Mouse (Mus musculus) heart, adult 11 months (tissue): ENCODE measurements around the gene Igsf3.

ENCODE experiments used
- DNase-seq: peaks from one replicate; pipeline ENCODE4 v3.0.0; 2022

Gene Igsf3

DNA sequence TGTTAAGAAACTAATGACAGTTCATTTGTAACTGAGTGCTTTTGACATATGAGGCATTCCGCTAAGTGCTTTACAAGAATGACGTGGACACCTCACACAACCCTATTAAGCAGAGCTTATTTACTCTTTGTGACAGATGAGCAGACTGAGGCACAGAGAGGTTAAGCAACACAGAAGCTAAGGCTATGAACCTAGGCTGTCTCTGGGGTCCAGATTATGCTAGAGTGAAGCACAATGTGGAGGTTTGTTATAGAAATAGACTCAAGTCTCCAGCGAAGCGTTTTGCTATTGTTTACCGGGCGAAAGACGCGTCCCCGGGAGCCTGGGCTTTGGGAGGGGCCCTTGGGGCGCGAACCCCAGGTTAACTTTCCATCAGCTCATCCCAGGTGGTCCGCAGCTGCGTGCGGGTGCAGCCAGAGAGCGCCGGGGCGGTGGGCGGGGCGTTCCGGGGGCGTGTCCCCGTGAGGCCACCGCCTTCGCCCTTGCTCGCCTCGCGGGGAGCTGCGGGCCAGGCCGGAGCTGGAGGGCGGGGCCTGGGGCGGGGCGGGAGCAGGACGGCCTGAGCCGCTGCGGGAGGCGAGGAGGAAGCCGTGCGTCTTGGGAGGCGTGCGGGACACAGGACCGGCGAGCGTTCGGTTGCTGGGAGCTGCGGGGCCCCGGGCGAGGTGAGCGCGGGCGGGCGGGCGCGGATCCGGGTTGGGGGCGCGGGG lies at the start of gene Igsf3:
Gene Igsf3 (plus strand): TSS at position 546 of the 710 bp plus-strand sequence.
- DNase-seq = peak; percentile 98

DNA sequence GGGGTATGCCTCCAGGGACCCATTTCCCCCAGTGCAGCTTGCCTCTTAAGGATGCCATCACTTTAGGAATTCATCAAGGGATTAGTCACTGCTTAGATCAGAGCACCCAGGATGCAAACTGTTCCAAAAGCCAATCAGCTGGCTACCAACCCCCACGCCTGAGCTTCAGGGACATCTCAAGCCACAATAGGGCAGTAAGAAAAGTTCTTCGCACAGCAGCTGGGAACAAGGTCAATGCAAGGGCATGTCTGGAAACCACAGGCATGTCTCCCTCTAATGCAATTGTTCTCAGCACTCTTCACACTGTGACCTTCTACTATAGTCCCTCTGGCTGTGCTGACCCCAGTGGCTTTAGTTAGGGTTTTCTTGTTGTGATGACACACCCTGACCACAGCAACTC lies 49.6 kb upstream of the Igsf3 start:
- DNase-seq = no peak

DNA sequence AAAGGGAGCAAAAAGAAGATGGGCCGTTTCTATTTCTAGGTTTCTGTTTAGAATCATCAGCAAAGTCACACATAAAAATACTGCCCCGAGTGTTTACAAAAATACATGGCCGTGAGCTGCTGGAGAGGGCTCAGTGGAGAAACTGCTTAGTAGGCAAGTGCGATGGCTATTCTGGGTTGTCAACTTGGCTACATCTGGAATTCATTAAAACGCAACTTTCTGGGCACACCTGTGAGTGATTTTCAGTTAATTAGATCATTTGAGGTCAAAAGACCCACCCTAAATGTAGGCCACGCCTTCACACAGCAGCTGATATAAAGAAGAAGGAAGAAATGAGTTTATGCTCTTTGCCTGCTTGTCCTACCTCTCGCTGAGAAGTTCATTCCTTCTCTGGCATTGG lies 48.3 kb upstream of the Igsf3 start:
- no peak for DNase-seq

DNA sequence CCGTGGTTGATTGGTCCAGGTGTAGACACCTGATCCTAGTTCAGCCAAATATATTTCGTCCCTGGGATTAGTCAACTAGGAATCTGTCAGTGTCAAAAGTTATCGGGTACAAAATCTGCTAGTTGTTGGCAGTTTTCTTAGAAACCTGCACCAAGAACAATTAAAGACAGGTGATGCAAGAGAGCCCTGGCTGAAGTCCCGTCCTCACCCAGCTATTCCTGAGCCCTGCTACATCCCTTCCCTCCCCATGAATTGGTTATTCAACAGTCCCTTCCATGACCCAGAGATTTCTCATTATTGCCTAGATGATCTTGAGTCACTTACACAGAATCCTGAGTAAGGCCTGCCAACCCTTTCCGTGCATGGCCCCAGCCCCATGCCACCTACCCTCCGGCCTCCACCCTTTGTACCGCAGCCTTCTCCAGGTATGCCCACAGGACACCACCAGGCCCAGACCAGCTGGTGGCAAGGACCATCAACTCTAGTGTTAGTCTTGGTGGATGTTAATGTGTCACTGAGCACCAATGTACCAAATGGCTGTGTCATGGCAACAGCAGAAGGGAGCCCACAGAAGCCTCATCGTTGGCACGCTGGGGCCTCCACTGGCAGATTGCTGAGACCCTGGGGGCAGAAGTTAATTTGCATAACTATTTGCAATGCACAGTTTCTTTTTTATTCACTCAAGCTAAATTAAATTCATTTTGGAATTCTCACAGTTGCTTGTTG lies 33.5 kb upstream of the Igsf3 start:
- DNase-seq = no peak

DNA sequence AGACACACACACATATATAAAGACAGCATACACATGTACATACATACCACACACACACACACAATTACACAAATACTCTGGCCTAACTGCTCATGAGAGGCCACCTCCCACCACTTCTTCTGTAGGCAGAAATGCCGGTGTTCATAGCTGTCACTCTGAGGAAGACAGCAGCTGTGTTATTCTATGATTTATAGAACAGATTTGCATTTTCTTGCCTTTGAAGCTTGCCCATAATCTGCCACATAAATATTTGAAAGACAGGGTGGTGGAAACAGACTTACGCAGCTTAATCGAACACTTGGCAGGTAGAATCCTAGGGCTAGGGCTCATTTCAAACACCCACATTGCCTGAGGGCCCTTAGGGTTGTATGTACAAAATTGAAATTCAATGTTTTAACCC lies 32.6 kb upstream of the Igsf3 start:
- DNase-seq = no peak

DNA sequence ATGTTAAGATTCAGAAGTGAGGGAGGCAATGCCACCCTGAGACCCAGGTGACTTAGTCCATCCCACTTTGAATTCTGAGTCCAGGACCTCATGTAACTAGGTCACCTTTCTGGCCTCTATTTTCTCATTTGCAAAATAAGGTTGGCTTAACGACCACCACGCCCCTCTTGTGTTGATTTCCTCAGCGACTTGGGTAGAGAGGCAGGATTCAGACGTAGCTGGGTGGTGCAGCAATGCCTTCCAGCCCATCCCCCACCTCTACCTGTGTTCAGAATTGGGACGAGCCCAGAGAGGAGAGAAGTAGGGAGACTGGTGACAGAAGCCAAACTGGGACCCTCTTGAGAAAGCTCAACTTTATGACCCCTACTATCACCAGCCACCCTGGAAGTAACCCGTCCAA lies 31.6 kb upstream of the Igsf3 start:
- DNase-seq = no peak

DNA sequence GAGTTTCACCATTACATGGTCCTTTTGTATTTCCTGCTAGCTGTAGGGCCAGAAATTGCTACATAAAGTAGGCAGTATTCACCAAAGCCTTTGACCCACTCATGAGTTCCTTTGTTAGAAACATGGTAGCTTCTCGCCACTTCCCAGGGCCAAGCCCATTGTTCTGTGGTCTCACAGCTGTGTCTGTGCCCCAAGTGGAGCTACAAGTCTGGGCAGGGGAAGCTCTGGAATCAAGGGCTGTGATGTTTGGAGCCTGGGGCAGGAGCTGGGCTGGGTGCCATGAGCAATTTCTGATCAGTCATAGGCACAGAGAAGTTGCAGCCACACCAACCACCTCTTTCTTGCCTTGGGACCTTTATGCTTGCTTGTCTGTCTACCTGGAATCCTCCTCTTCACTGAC lies 30.1 kb upstream of the Igsf3 start:
- DNase-seq = no peak

DNA sequence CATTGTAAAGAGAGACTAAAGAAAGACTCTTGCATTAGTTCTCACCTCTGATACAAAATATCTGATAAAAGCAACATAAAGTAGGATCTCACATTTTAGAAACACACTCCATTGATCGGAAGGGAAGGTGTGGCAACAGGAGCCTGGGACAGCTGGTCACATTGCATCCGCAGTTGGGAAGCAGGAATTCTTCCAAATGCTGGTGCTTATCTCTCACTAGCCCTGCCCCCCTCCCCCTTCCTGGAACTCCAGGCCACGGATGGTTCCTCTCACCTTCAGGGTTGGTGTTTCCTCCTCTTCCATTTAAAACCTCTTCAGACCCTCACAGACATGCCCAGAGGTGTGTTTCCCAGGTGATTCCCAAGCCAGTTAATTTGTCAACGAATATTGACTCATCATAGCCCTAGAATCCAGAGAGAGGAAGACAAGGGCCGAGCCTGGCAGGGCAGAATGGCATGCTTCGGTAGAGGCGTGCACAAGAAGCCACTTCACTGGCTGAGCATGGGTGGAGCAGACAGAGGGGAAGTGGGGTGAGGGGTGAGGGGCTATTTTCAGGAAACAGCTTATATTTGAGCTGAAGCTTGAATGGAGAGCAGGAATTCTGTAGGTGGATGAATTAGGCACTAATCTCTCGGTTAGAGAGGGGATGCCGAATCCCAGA lies 28.3 kb upstream of the Igsf3 start:
- DNase-seq = no peak

DNA sequence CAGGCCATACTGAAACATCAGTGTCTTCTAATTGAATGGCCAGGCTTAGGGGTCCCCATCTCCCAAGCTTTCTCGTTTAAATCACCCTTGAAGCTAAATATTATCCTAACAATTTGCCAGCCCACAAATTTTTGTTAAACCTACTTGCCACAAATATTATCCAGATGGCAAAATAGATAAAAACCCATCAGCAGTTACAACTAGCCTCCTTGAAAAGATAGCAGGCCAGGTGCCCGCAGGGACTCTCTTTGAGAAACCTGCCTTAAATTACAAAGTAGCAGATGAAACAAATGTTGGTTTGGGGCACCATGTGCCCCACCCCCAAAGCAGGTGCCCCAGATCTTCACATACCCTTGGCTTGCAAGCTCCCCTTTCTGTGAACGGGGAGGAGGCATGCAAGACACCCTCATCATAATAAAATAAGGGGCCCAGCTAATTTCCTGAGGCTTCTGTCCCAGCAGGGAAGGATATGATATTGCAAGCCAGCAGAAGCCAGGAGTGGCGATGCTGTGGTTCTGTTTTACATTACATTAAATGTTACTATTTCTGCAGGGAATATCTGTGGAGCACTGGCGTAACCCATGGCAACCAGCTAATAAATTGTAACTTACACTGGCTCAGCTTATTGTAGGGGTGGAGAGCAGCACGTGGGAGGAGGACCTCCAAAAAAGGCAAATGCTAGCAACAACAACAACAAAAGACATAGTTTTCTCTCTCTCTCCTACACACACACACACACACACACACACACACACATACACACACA lies 27.2 kb upstream of the Igsf3 start:
- no peak for DNase-seq

DNA sequence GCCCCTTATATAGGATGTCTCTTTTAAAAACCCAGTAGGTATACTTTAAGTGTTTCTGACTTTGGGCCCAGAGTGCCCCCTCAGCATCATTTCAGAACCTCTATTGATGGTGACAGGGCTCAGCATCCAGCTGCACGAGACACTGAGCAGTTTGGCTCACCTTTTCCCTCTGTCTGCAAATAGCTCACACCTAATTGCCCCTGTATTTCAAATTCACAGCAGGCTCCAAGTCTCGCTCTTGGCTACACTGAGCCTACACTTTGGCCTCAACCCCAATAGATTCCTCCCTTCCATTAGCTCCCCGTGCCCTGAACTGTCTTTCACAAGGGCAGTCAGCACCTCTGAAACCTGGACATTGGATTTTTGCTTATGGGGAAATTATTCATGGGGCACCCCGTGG lies 26.5 kb upstream of the Igsf3 start:
- no peak for DNase-seq

DNA sequence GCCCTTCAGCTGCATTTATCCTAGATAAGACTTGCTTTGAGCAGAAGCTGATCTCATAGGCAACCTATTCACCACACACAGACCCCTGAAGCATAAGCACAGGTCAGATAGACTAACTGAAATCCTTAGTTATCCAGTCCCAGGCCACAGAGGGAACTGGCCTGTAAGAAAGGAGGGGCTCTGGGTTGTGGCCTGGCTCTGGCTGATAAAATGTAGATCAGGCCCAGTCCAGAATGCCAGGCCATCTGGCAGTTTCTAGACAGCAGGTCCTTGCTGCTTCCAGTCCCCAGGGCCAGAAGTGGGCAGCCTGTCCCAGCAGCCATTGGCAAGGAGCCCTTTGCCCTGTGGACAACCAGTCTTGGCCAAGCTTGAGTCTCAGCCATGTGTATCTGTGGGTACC lies 22.4 kb upstream of the Igsf3 start:
- peak; percentile 95 for DNase-seq

DNA sequence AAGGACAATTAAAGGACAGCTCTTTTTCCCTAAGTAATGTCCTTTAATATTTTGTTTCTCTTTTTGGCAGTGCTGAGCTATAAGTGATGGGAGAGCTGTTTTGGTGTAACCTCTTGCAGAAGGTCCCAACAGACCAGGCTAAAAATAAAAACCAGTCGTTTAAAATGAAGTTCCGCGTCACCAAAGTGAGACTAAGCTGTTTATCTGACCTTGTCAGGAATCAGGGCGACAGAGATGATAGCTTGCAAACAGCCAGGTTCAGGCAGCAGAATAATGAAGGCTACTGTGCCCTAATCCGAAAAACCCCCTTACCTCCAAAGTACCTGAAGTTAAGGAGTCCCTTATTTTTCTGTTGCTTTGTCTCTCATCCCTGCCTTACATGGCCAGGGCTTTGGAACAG lies 21.2 kb upstream of the Igsf3 start:
- no peak for DNase-seq

DNA sequence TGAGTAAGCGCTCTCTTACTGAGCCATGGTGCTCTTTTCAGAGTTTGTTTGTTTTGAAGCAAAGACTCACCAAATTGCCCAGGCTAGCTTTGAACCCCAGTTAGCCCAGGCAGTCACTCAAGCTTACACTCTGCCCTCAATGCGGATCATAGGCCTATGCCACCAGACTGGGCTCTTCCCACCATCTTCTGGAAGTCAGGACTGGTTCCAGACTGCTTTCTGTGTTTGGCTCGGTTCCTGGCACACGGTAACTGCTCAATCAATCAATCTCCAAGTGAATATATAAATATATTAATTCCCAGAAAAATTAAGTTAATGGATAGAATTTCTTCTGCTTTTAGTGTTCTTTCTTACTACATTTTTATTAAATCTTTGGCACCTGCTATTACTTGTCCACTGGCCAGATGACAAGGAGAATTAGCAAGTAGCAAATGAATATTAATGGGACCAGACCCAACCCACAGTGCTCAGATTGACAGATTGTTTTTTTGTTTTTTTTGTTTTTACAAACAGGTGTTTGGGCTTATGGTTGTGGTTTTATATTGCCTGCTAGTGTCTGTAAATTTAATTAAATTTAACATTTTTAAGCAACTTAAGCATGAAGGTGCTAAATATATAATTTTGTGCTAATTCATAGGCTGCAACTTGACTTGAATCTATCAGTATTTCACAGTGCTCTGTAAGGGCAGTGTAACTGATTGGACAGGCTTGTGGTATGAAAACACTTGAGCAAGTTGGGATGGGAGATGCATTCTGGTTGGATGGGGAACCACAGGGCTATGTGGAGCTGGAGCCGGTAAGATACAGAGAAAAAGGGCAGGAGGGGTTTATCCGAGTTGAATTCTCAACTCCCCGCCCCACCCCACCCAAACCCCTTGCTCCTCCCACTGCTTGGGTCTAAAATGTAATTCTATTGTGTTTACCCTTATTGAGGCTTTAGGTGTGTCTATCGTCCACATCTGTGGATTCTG lies 20.0 kb upstream of the Igsf3 start:
- DNase-seq = no peak

DNA sequence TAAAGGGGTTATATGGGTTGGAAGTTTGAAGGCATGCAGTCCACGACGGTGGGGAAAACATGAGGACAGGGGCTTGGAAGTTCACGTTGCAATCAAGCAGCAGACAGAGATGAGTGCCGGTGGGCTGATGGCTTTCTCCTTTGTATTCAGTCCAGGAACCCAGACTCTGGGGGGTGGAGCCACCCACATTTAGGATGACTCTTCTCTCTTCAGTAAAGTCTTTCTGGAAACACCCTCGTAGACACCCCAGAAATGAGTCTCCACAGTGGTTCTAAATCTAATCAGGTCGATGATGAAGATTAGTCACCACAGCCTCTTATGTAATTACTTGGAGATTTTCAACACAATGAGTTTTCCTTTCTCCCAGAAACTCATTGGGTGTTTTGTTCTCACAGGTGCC lies 16.1 kb upstream of the Igsf3 start:
- no peak for DNase-seq

DNA sequence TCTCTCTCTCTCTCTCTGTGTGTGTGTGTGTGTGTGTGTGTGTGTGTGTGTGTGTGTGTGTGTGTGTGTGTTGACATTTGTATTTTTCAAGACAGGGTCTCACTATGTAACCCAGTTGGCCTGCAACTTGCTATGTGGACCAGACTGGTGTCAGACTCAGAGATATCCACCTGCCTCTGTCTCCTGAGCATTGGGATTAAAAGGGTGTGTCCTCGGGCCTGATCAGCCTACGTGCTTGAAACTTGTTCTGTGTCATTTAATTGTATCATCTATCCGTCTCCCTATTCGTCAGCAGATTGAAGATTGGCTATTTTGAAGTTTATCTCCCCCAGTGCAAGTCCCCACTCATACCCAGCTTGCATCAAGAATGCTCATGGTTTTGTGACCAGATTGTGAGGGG lies 14.5 kb upstream of the Igsf3 start:
- DNase-seq = no peak

DNA sequence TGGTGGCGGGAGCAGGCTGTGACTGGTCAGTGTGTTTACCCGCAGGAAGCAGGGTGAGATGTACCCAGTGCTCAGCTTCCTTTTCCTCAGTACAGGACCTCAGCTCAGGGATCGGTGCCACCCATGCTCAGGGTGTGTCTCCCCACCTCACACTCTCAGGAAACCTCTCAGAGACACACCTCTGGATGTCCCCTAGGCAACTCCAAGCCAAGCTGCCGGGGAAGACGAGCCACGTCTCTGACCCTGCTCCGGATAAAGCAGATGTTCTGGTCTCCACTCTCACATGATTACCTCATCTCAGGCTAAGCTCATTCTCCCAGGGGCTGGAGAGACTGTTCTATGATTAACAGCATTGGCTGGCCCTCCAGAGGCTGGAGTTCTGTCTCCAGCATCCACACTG lies 13.3 kb upstream of the Igsf3 start:
- DNase-seq = peak; percentile 94

DNA sequence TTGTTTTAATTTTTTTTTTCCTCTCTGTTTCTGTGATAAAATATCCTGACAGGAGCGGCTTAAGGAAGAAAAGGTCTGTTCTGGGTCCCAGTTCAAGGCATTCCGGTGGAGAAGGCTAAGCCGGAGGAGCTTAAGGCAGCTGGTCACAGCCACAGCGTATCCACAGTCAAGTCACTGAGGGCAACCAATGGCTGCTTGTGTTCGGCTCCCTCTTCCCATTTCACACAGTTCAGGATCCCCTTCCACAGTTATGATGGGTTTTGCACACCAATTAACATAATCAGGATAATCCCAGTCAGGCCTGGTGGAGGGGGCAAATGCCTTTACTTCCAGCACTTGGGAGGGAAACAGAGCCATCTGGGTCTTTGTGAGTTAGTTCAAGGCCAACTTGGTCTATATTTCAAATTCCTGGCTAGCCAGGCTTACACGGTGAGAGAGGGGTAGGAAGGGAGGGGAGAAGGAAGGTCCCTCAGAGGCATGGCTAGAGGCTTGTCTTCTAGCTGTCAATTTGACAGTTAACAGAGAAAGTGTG lies 11.7 kb upstream of the Igsf3 start:
- no peak for DNase-seq

DNA sequence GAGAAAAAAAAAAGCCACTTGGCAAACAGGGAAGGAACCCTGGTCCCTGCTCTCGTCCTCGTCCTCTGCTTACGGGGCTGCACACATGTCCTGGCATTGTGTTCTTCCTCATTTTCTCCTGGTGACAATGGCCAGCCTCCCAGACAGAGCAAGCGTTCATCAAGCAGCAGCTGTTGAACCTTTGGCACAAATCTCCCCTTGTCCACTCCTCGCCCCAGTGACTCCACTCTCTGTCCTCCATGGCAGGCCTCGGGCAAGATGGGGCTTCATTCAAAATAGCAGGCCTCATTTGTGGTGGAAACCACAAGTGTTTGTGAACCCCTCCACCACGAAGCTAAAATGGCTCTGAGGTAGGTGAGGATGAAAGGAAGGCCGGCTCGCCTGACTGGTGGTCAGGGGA lies 11.0 kb upstream of the Igsf3 start:
- no peak for DNase-seq

DNA sequence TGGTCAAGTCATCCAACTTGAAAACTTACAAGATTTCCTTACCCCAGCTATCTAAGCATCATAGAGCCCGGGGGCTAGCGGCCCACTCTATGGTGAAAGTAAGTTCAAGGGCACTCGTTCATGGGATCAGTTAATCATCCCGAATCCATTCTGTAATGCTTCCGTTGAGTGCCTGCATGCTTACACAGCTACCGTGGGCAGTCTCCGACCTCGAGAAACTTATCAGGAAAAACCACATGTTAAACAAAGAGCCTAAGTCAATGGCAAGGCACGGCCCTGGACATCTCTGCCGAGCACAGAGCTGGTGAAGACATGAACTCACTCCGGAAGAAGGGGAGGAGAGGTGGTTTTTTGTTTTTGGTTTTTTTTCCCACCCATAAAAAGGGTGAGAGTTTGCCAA lies 9.5 kb upstream of the Igsf3 start:
- no peak for DNase-seq

DNA sequence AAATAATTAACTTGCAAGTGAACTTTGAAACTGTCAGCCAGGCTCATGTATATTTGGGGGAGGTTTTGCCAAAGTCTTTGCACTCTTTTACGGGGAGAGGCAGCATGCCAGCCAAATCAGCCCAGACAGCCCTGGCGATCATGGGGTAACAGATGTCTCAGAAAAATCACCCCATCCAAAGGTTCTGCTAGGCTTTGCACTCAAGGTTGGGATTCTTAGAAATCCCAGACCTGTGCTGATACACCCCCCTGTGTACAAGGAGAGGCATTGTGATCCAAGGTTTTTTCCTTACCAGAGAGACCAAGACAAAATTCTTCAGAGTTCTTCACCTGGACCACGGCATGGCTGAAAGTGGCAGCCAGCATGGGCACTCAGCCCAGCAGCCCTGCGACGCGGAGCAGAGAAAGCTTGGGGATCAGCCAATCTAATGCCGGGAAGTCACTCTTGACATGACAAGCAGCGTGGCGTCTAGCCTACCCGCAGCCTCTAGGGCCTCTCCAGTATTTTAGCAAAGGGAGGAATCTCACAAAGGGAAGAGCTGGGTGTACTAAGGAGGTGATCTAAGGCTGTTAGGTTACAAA lies 7.5 kb upstream of the Igsf3 start:
- no peak for DNase-seq

DNA sequence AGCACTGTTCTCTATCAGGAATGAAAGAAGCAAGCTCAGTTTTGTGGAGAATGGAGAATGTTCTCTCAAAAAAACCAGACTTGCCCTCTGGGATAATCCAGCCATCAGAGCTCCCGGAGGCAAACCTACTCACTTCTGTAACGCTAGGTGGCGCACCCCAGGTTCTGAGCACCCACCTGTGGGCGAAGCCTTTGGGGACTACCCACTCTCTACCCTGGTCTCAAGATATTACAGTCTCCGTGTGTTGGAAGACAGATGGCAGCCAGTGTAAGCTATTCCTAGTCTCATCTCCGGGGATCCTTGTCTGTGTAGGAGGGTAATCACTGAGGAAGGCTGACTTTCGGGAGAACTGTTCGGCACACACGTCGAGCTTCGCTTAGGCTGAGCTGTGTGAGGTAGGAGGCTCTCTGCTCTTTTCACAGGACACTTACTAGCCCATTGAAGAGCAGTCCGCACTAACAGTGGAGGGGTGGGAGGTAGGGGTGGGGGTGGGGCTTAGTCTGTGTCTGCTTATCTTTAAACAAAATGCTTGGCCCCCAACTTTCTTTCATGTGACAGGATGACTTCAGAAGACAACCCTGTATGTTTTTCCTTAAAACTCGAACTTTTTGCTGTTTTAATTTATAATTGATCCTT lies 4.4 kb upstream of the Igsf3 start:
- no peak for DNase-seq
